Mouse (Mus musculus): ENCODE measurements around the gene Stx11.

The Stx11 gene

DNA sequence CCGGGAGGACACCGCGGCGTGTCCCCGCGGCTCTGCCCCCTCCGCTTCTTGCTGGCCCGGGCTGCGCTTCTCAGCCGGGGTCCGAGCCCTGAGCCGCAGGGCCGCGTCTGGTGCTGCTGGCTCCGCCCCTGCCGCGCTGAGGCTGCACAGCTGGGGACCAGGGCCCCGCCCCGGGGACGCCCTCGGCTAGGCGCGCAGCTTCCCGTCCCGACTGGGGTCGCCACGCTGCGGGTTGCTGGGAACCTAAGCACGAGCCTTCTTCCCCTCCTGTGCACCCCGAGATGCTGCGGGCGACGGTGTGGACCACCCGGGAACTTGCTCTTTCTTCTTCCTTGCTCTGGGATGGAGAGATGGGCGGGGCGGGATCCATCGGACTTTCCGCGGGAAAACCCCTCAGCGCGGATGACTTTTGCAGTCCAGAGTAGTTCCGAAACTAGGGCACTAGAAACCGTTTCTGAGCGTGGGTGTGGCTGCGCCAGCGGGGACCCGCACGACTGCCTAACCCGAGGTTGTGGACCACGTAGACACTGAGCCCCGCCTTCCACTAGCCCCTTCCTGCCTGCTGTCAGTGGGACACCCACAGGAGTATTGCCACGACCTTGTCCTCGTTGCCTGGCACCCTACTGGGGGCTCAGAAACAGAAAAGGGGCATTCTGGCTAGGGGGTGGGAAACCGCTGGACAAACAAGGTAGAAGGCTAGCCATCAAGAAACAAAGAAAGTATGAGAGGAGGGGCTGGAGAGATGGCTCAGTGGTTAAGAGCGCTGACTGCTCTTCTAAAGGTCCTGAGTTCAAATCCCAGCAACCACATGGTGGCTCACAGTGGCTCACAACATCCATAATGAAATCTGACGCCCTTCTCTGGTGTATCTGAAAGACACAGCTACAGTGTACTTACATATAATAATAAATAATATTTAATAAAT is at the start of gene Stx11:
Gene Stx11, minus strand, starts transcription at position 148 of the 925 bp plus-strand sequence.
- DNase-seq (ENCODE audit: low spot score): peak; percentile 78

GRCm38 (mm10) chr10:13008737-13009121 is 44.6 kb upstream of the Stx11 start:
- DNase-seq (ENCODE audit: low spot score): no peak

DNA sequence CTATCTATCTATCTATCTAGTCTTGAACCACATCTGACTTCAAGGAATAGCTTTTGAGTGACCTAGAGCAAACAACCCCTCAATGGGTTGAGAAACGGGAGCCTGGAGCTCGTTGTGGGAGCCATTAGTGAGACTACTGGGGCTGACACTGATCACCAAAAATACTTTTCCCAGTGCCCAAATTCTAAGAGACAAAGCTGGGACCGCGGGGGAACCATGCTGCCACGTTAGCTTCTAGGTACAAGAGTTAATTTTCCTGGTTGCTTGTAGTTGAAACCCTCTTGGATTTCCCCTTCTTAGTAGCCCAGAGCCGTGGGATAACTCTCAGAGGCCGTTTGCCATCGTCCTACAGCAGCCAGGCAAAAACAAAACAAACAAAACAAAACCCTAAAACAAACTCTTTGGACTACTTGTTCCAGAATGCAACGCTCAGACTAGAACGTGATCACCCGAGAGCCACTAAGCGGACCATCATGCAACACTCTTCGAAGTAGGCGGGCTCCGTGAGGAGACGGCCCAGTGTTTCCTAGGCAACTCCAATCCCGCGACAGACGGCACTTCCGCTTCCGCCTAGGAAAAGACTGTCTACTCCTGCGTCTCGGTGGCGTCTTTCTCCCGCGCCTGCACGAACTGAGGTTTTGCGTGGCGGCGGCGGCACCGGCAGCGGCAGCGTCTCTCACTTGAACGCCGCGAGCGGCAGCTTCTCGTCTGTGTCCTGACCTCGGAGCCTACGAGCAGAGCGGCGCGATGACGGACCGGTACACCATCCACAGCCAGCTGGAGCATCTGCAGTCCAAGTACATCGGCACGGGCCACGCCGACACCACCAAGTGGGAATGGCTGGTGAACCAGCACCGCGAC is 44.0 kb upstream of the Stx11 start:
- peak; percentile 94 for DNase-seq (ENCODE audit: low spot score)

DNA sequence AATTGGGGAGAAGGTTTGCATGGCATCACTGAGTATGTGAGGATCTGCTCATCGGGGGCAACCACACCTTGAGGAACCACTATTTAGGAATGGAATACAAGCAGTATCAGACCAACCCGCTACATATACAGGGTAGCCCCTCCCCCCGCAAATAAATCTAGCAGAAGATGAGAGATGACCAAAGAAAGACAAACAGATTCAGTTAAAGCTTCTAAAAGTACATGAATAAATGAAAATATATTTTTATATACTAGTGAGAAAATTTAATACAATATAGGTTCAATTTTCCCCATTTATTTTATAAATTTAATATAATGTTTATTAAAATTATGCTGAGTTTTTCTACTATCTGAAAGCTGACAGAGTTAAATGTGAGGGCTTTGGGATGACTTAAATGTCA is 40.9 kb upstream of the Stx11 start, which contains the start of gene Sf3b5:
Gene Sf3b5, plus strand, starts transcription at position 301 of the 400 bp plus-strand sequence.
- DNase-seq (ENCODE audit: low spot score): no peak

GRCm38 (mm10) chr10:12996736-12997477 is 32.8 kb upstream of the Stx11 start:
- peak; percentile 68 for DNase-seq (ENCODE audit: low spot score)

GRCm38 (mm10) chr10:12993411-12994039 is 29.4 kb upstream of the Stx11 start:
- no peak for DNase-seq (ENCODE audit: low spot score)

- DNase-seq (ENCODE audit: low spot score): no peak
Measured at GRCm38 (mm10) chr10:12991953-12992352, 27.9 kb upstream of the Stx11 start.

DNA sequence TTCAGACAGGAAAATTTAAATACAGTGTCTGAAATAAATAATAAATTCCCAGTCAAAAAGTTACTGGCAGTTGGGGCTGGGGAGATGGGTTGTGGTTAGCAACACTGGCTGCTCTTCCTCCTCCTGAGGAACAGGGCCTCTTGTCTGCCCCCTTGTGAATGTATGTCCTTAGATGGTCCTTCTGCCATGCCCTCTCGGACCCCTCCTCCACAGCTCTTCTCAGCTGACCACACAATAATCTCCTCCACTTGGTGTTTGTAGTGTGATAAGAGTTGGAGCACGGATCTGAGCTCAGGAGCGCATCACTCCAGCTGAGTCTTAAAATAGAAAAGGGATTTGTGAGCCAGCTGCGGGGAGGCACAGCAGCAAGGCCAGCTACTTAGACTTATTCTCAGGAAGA is 22.8 kb upstream of the Stx11 start:
- DNase-seq (ENCODE audit: low spot score): no peak

GRCm38 (mm10) chr10:12986485-12986884 is 22.4 kb upstream of the Stx11 start:
- no peak for DNase-seq (ENCODE audit: low spot score)

- DNase-seq (ENCODE audit: low spot score): no peak
Measured at GRCm38 (mm10) chr10:12985028-12985427, 20.9 kb upstream of the Stx11 start.

- no peak for DNase-seq (ENCODE audit: low spot score)
Measured at GRCm38 (mm10) chr10:12983516-12983915, 19.4 kb upstream of the Stx11 start.

- DNase-seq (ENCODE audit: low spot score): no peak
Measured at GRCm38 (mm10) chr10:12981071-12981470, 17.0 kb upstream of the Stx11 start.

DNA sequence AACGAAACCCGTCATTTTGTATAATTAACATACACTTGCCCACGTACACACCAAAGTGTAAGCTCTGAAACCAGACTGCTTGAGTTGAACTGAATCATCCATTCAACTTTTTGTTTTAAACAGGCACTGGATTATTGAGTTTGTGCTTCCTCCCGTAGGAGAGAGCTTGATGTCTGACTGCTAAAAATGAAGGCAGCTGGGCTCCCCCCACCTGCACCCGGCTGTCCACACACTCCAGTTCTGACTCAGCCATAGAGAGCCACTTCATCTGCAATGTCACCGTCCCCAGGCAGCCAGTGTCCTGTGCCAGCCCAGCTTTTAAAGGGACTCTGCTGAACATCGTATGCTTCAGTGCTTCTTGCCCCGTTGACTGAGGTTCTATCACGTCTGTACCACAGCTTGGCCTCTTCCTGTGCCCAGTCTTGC is 13.7 kb upstream of the Stx11 start:
- no peak for DNase-seq (ENCODE audit: low spot score)

DNA sequence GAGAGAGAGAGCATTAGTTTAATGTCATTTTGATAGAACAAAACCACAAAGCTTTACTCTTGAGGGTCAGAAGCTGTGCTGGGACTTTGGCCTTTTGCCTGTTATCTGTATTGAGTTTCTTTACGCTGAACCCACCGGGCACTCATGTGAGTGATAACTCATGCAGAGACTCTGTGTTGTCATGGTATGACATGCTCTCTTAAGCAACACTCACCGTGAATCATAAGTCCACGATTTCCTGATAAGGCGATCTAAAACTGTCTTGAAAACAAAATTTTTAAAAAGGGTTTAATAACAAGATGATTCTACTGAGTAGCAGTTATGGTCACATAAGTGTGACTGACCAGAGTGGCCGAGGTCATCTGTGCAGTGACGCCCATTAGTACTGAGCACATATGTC is 12.5 kb upstream of the Stx11 start:
- DNase-seq (ENCODE audit: low spot score): no peak

GRCm38 (mm10) chr10:12975957-12976356 is 11.9 kb upstream of the Stx11 start:
- DNase-seq (ENCODE audit: low spot score): no peak

DNA sequence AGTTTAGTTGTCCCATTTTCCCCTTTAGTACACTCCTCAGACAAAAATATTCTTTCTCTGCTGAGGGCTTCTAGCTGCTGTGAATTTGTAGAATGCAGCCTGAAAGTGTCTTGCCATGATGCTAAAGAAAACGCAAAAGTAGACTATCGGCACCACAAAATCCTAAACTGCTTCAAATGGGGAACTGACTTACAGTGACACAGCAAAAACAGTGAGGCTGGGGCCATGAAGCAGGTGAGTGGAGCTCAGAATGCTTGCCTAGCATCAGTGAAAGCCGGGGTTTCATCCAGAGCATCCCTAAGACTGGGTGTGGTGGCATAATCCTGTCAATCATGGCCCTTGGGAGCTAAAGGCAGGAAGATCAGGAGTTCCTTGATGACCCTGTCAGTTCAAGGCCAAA is 11.4 kb upstream of the Stx11 start:
- no peak for DNase-seq (ENCODE audit: low spot score)

- no peak for DNase-seq (ENCODE audit: low spot score)
Measured at GRCm38 (mm10) chr10:12974572-12974971, 10.5 kb upstream of the Stx11 start.

GRCm38 (mm10) chr10:12965669-12966180 is 1.6 kb upstream of the Stx11 start:
- DNase-seq (ENCODE audit: low spot score): no peak

- DNase-seq (ENCODE audit: low spot score): no peak
Measured at GRCm38 (mm10) chr10:12963362-12964147, 543 bp downstream of the Stx11 start.

DNA sequence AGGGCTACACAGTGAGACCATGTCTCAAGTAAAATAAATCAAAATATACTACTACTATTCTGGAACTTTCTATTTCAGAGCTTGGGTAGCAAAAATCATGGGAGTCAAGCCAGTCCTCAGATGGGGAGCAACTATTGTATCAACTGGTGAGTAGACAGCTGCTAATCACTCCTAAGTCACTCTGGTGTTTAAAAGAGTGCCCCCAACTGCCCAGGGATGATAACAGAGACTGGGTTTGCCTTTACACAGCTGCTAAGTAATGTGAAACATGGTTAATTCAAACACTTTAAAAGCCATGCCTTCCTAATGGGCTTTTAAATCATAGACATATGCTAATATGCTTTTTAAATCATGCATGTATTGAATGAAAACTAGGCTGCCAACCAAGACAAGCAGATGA is 1.9 kb downstream of the Stx11 start:
- DNase-seq (ENCODE audit: low spot score): no peak

GRCm38 (mm10) chr10:12961546-12961945 is 2.6 kb downstream of the Stx11 start:
- no peak for DNase-seq (ENCODE audit: low spot score)

Data from yolk sac, embryonic 10.5 days (tissue).